Mouse (Mus musculus): ENCODE data around the gene Fto.

GRCm38 (mm10) chr8:91685408-91685807 lies 372.1 kb downstream of the Fto start:
- TF ChIP-seq CTCF (IDR thresholded peaks at IDR 0.05; ENCODE audit: low read depth) (peak; percentile 60), EP300 (IDR thresholded peaks at IDR 0.05; ENCODE audit: low read depth) (no peak)
